Mouse (Mus musculus): ENCODE results near the gene Spsb2. TPM values are rescaled to one million over a fixed set of nuclear protein-coding genes. Genes with fewer than 3 reads are reported as not detected.

The Spsb2 gene
- total RNA-seq, 4 experiments from 2014 or later: 1.9 to 4.1 (median 2.9) TPM

DNA sequence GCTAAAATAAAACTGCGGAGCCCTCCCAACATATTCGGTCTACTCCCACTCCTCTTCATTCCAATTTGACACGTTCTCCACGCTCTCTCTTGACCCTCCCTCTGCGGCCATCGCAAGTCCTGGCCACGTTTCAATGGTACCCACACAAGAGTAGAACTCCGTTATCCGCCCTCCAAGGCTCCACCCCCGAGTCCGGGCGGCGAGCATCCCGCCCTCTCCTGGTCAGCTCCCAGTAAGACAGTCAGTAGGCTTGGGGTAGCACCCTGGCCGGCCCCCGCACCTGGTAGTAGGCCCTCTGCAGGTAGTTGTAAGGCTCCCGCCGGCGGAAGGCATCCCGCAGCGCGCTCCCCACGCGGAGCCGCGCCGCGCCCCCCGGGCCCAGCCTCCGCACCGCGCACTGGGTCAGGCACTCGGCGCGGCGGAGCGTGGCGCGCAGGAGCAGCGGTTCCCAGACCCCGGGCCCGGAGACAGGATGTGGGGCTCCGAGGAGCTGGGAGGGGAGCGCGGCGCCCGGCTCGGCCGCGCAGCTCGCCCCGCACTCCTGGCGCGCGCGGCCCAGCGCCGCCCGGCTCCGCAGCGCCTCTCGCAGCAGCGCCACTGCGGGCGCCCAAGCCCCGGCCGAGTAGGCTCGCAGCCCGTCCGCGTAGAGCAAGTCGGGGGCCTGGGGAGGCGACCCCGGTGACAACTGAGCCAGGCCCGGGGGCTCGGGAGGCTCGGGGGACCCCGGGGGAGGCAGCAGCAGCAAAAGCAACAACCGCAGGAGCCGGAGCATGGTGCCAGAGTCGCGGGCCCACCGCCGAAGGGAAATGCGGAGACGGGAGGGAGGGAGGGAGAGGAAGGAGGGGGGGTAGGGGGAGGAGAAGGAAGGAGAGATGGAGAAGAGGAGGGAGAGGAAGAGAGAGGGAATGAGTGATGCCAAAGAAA is 48.7 kb downstream of the Spsb2 start, which contains the start of gene P3h3:
Gene P3h3 (minus strand): TSS at position 837 of the 924 bp plus-strand sequence.
- DNase-seq (ENCODE audit: low spot score in 2 of 2): peak; percentile 45 to 69

DNA sequence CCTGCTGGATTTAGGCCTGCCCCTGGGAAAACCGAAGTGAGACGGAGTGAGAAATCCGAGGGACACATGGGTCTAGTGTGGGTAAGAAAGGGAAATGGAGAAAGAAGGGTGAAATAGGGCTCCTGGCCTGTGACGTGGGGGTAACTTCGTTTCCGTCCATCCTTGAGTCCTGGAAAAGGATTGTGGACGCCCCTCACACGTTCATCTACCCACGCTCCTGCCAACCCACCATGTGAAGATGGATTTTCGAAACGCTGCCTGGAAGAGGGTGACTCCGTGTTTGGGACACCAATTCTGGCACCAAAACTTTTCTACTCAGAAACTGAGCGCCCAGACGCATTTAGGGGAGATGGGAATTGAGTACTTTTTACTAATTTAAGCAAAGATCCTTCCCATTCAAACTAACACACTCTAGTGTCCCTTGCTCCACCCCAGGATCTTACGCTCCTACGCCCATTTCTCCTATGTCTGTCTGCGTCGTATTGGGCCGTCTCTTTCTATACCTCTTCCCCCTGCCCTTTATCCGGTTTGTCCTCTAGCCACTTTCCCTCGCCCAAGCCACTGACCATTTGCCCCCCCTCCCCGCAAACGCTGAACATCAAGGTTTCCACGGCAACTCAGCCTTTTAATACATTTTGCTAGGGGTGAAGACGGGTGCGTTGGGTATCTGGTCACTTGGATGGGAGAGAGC is 49.5 kb downstream of the Spsb2 start:
- DNase-seq (ENCODE audit: low spot score in 2 of 2): no peak

DNA sequence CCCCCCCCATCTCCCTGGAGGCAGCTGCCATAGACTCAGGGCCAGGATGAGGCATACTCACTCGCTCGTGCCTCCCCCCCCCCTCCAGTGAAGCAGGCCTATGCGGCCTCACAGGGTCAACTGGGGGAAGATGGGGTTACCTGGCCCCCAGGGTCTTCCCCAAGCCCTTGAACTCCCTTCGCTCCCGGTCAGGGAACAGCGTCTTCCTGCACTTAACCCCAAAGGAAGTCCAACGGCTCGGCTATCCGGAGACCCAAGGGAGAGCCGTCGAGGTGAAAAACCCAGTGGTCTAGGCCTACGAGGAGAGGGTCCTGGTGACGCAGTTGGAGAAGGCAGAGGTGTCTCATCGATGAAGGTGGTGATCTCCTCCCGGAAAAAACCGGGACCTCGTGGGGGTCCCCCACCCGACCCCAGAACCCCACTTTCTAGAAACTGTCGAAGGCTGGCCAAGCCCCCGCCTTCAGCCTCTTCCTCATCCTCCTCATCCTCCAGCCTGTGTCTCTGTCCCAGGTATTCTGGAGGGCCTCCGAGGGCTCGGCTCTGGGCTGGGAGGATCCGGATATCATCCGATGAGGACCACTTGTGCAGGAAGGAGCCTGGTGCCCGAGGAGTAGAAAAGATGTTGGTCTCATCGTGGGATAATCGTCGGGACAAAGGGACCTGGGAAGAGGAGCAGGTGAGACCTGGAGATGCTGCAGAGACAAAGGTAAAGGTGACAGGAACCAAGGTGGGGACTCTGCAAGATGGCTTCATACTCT is 50.3 kb downstream of the Spsb2 start:
- no peak for DNase-seq (ENCODE audit: low spot score in 2 of 2)

DNA sequence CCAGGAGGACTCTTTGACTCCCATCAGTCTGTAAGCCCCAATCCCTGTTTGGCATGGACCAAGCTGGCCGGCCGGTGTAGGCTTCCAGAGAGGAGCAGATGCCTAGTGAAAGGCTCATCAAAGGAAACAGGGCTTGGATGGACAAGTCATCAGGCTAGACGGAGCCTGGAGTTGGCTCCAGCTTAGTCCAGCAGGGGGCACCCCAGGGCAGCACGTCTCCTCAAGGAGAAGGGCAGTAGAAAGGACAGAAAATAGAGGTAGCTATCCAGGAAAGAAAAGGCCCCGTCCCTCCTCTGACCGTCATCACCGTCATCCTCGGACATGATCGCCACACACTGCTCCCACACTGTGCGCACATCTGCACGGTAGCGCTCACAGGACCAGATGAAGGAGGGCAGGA is 51.3 kb downstream of the Spsb2 start:
- DNase-seq (ENCODE audit: low spot score in 2 of 2): peak; percentile 70 to 74

Other genes starting within 250 kb of the Spsb2 start
- 1 to 10 TPM in 1 of 4 experiments, under 1 TPM in 3; 0.46 to 1.2 (median 0.69) TPM for gene C1rb, start 238.4 kb upstream of the Spsb2 start, total RNA-seq (2022)
- gene C1s2, start 172.6 kb upstream of the Spsb2 start, total RNA-seq (2022): under 1 TPM; 0.44 to 0.70 (median 0.51) TPM
- 10 to 100 TPM; 12.6 to 18.1 (median 15.6) TPM for gene Lpcat3, start 145.6 kb upstream of the Spsb2 start, total RNA-seq (2022)
- 10 to 100 TPM; 62.1 to 74.4 (median 66.1) TPM for gene Emg1, start 96.5 kb upstream of the Spsb2 start, total RNA-seq (2022)
- 100 to 1,000 TPM; 140 to 157 (median 153) TPM for gene Phb2, start 96.3 kb upstream of the Spsb2 start, total RNA-seq (2022)
- 1 to 10 TPM in 3 of 4 experiments, under 1 TPM in 1; 0.80 to 2.0 (median 1.2) TPM for gene Ptpn6, start 69.9 kb upstream of the Spsb2 start, total RNA-seq (2022)
- 100 to 1,000 TPM; 146 to 173 (median 164) TPM for gene Grcc10, start 67.3 kb upstream of the Spsb2 start, total RNA-seq (2022)
- not detected for gene Gm45234, start 52.6 kb upstream of the Spsb2 start, total RNA-seq (2022)
- 10 to 100 TPM; 41.9 to 59.4 (median 49.2) TPM for gene Atn1, start 52.1 kb upstream of the Spsb2 start, total RNA-seq (2022)
- gene Eno2, start 39.0 kb upstream of the Spsb2 start, total RNA-seq (2022): 1 to 10 TPM in 3 of 4 experiments, under 1 TPM in 1; 0.75 to 1.4 (median 1.1) TPM
- not detected for gene Lrrc23, start 28.9 kb upstream of the Spsb2 start, total RNA-seq (2022)
- gene Tpi1, start 5.6 kb downstream of the Spsb2 start, total RNA-seq (2022): 1,000 to 10,000 TPM; 2,418 to 2,798 (median 2,572) TPM
- gene Usp5, start 20.8 kb downstream of the Spsb2 start, total RNA-seq (2022): 10 to 100 TPM; 44.3 to 48.1 (median 45.2) TPM
- under 1 TPM; 0.31 to 0.51 (median 0.37) TPM for gene Cdca3, start 20.9 kb downstream of the Spsb2 start, total RNA-seq (2022)
- gene Gnb3, start 31.6 kb downstream of the Spsb2 start, total RNA-seq (2022): 1 to 10 TPM in 2 of 4 experiments, under 1 TPM in 2; 0.70 to 1.1 (median 1.0) TPM
- gene P3h3, start 49.1 kb downstream of the Spsb2 start, total RNA-seq (2022): 1 to 10 TPM; 2.0 to 4.5 (median 3.3) TPM
- not detected for gene Gpr162, start 55.3 kb downstream of the Spsb2 start, total RNA-seq (2022)
- gene Cd4, start 79.6 kb downstream of the Spsb2 start, total RNA-seq (2022): under 1 TPM in 1 of 4 experiments, not detected in 3; 0.11 TPM
- under 1 TPM in 1 of 4 experiments, not detected in 3; 0.31 TPM for gene Lag3, start 103.0 kb downstream of the Spsb2 start, total RNA-seq (2022)
- gene Ptms, start 111.4 kb downstream of the Spsb2 start, total RNA-seq (2022): 10 to 100 TPM; 64.6 to 83.2 (median 76.8) TPM
- gene Mlf2, start 122.7 kb downstream of the Spsb2 start, total RNA-seq (2022): 100 to 1,000 TPM; 192 to 219 (median 202) TPM
- 100 to 1,000 TPM; 122 to 142 (median 131) TPM for gene Cops7a, start 156.9 kb downstream of the Spsb2 start, total RNA-seq (2022)
- gene Pianp, start 188.0 kb downstream of the Spsb2 start, total RNA-seq (2022): under 1 TPM in 3 of 4 experiments, not detected in 1; 0.19 to 0.70 (median 0.36) TPM
- 10 to 100 TPM; 24.3 to 29.7 (median 27.4) TPM for gene Zfp384, start 200.5 kb downstream of the Spsb2 start, total RNA-seq (2022)
- 10 to 100 TPM; 19.8 to 22.3 (median 20.7) TPM for gene Ing4, start 231.1 kb downstream of the Spsb2 start, total RNA-seq (2022)
- gene Acrbp, start 241.0 kb downstream of the Spsb2 start, total RNA-seq (2022): 1 to 10 TPM in 3 of 4 experiments, under 1 TPM in 1; 0.97 to 2.5 (median 1.5) TPM

Measured in gastrocnemius, adult 8-10 months (tissue).